Mouse (Mus musculus) 3T3-L1 (cell line): Measurements from ENCODE around the gene Dot1l.

Source experiments
- DNase-seq: peaks from one replicate; pipeline ENCODE4 v3.0.0-alpha.2; 2015; ENCODE audit warnings: low read depth, low spot score

Dot1l gene

GRCm38 (mm10) chr10:80792175-80793032 is 37.4 kb downstream of the Dot1l start:
- DNase-seq: no peak

GRCm38 (mm10) chr10:80793033-80793784 is 38.2 kb downstream of the Dot1l start:
- DNase-seq: no peak

- DNase-seq: no peak
Measured at GRCm38 (mm10) chr10:80793803-80794202, 38.8 kb downstream of the Dot1l start.

DNA sequence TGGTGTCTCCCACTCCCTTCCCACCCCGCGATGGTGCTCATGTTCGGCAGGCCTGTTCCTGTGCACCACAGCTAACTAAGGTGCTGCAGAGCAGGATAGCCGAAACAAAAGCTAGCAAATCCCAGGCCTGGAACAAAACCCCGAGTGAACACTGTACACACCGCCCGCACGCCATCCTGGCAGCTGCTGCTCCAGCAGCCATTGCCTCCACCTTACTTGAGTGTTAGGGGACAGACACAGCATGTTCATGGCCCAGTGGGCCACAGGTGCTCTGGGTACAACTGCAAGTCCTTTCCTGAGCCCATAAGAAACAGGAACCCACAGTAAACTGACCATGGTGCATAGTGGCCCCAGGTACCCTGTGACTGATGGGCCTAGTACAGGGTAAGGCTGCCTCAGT is 39.7 kb downstream of the Dot1l start:
- no peak for DNase-seq

- no peak for DNase-seq
Measured at GRCm38 (mm10) chr10:80796307-80796848, 41.4 kb downstream of the Dot1l start.

DNA sequence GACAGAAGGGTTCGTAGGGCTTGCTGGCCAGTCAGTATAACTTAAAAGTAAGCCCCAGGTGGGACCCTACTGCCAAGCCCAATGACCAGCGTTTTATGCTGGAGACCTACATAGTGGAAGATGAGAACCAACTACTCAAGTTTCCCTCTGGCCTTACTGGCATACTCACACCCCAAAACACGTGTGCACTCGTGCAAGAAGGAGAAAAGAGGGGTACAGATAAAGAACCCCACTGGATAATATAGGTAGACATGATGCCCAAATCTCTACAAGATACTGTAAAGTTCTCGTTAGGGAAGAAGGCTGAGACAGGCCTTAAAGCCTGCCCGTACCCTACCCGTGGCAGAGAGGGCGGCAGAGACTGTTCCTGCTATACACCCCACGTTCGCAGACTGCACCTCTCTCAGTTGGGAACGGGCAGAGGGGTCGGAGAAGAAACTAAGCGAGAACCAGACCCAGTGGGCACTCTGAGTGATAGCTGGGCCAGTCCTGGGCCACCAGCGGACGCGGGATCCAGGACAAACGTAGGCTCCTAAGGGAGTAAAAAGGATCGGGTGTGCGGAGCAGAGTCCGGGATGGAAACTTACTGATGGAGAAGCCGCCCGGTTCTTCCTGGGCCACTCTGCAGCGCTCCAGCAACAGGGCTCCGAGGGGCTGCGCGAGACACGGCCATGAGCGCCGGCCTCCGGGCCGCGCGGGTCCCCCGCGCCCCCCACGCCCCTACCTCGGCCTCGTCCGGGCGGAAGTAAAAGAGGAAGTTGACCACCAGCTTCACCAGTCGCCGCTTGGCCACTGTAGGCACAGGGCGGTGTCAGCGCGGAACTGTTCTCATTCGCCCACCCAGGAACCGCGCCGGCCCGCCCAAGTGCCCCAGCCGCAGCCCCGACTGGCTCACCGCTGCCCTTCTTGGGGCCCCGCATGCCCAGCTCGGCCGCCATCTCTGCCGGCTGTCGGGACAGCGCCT is 42.5 kb downstream of the Dot1l start:
- peak; percentile 44 for DNase-seq

DNA sequence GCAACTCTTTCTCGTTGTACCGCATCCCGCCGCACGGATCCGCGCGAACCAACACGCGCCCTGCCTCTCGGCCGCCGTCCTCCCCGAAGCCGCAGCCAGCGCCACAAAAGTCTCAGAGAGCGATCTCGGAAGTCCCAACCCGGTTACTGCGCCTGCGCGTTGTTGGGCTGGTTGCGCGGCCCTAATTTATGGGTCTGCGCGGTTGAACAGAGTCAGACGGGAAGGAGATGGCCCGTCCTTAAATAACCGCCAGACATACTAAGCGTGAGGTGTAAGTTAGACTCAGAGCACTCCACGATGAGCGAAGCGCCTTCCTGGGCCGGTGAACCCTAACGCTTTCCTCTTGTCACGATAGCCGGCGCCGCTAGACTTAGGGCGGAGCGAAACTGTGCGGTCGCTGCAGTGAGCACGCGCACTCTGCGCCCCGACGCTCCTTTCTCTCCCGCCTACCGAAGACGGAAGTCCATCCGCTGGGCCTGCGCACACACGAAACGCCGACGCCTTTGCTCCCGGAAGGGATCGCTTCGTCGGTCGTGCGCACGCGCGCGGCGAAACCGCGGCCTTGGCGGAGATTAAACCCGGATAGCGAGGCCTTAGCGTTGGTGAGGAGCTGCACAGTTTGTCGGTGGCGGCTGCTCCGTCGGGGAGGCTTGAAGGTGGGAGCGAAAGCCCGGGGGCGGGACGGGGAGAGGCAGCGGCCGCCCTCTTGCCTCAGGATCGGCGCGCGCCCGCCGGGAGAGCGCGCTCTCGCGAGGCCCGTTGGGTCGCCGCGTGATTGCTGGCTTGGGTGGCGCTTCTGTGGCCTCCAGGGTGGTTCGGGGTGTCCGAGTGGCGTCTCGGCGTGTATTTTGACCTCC is 43.4 kb downstream of the Dot1l start, which contains the start of the genes Sf3a2 and Plekhj1:
Sf3a2 (plus strand) TSS at position 49 of the 857 bp plus-strand sequence.
Plekhj1 (minus strand) TSS at position 477 of the 857 bp plus-strand sequence.
- peak; percentile 95 for DNase-seq

GRCm38 (mm10) chr10:80799070-80799566 is 44.1 kb downstream of the Dot1l start:
- peak; percentile 67 for DNase-seq

DNA sequence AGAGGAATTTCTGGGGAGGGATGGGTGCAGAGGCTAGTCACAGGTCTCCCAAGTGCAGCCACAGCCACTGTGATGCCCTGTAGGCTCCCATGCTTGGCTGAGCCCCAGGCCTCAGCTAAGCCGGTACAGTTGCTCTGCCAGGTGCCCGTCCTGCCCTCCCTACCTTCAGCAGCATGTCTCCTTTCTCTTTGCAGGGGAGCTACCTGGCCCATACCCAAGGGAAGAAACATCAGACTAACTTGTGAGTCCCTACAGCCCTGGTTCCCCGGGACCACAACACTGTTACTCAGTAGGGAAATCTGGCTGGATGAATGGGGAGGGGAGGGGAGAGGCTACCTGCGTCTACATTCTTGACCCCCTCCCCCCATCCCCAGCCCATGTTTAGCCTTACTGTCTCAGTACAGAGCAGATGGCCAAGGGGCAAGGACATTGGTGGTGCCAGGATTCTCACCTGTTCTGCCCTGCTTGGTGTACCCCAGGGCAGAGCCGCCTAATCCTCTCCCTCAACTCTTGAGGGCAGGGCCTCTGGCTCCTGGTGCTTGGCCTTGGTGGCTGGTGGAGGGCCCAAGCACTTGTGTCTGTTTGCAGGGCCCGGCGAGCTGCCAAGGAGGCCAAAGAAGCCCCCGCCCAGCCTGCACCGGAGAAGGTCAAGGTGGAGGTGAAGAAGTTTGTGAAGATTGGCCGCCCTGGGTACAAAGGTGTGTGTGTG is 47.4 kb downstream of the Dot1l start:
- no peak for DNase-seq

- no peak for DNase-seq
Measured at GRCm38 (mm10) chr10:80802996-80803395, 48.0 kb downstream of the Dot1l start.

DNA sequence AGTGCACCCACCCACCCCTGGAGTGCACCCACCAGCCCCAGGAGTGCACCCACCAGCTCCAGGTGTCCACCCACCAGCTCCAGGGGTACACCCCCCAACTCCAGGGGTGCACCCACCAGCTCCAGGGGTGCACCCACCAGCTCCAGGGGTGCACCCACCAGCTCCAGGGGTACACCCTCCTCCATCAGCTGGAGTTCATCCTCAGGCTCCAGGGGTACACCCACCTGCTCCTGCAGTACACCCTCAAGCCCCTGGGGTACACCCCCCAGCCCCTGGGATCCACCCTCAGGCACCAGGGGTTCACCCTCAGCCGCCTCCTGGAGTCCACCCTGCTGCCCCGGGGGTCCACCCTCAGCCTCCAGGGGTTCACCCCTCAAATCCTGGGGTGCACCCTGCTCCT is 49.3 kb downstream of the Dot1l start:
- DNase-seq: no peak

GRCm38 (mm10) chr10:80804916-80805315 is 49.9 kb downstream of the Dot1l start, which contains the start of gene Amh:
Amh (plus strand) TSS chr10:80805243.
- DNase-seq: no peak

GRCm38 (mm10) chr10:80805322-80805721 is 50.3 kb downstream of the Dot1l start:
- no peak for DNase-seq

DNA sequence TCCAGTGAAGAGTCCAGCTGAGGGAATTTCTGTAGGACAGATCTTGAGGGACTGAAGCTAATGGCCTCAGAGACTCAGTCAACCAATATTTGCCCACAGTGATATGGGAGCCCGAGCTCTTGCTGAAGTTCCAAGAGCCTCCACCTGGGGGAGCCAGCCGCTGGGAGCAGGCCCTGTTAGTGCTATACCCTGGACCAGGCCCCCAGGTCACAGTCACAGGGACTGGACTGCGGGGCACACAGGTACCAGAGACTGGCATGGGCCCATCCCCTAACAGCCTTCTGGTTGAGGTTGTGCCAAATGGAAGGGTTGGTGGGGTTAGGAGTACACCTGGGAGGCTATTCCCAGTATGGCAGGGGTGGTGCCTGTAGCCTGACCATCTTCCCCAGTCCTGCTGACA is 50.9 kb downstream of the Dot1l start:
- peak; percentile 58 for DNase-seq

- no peak for DNase-seq
Measured at GRCm38 (mm10) chr10:80806341-80807056, 51.5 kb downstream of the Dot1l start.

- DNase-seq: no peak
Measured at GRCm38 (mm10) chr10:80807057-80807627, 52.1 kb downstream of the Dot1l start.

DNA sequence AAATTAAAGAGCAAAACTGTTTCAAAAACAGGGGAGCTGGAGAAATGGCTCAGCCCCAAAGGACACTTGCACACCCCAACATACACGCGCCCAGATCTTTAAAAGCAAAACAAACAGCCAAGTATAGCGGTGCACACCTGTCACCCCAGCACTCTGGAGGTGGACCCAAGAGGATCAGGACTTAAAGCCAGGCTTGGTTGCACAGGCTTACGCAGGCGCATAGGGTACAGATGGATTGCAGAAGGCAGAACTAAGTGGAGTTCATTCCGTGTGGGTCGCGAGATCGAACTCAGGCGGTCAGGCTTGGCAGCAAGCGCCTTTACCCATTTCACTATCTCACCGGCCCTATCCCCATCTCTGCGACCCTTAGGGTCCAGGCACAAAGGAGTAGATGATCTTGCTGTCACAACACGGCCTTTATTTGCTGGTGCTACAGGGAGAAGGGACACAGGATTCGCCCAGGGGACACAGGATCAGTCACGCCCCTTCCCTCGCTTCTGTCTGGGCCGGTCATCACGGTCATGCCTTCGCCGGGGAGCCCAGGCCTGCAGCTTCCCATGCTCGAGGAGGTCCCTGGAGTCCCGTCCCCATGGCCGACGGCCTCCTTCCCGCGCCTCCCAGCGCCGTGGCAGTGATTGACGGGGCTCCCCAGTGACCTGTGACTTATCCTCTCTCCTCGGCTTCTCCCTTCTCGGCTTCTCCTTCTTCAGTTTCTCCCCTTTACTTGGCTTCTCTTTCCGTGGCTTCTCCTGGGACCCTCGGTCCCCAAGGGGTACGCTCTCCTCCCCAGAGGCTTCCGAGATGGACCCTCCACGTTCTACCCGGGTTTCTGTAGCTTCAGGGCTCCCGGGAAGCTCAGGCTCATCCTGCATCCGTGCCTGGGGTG is 53.3 kb downstream of the Dot1l start:
- DNase-seq: no peak
